Mouse (Mus musculus) MEL (cell line): ENCODE data around the gene Btg3.

ENCODE experiments used
- BHLHE40 ChIP-seq: IDR thresholded peaks from 2 replicates; pipeline ENCODE4 v1.6.1; 2012; ENCODE audit warnings: low read depth, mild to moderate bottlenecking, inconsistent platforms, low read length, improper control_type of control experiment, borderline replicate concordance
- CTCF ChIP-seq, 3 experiments: IDR thresholded peaks in 2 of 3; conservative IDR thresholded peaks in 1 of 3; 2 replicates each; pipeline ENCODE4 v1.5.1; 2011 to 2012; ENCODE audit warnings: low read length in 3 of 3, low read depth in 2 of 3, mild to moderate bottlenecking in 2 of 3, improper control_type of control experiment in 1 of 3, inconsistent platforms in 1 of 3, mixed read lengths in 1 of 3, moderate library complexity in 1 of 3; ENCODE audit not compliant: control insufficient read depth in 1 of 3, insufficient read depth in 1 of 3, poor library complexity in 1 of 3, severe bottlenecking in 1 of 3
- KAT2A ChIP-seq: conservative IDR thresholded peaks from 2 replicates; pipeline ENCODE4 v1.6.1; 2012; ENCODE audit warnings: low read depth, low read length, improper control_type of control experiment, inconsistent platforms
- MAX ChIP-seq: IDR thresholded peaks from 2 replicates; pipeline ENCODE4 v1.6.1; 2011; ENCODE audit warnings: low read length, improper control_type of control experiment
- MAZ ChIP-seq: IDR thresholded peaks from 2 replicates; pipeline ENCODE4 v1.6.1; 2012; ENCODE audit warnings: low read depth, mild to moderate bottlenecking, inconsistent platforms, low read length, improper control_type of control experiment
- POLR2A ChIP-seq, 2 experiments: IDR thresholded peaks; 2 replicates each; pipeline ENCODE4 v1.6.1; 2011 to 2012; ENCODE audit warnings: low read length in 2 of 2, mild to moderate bottlenecking in 2 of 2, control low read depth in 1 of 2, improper control_type of control experiment in 1 of 2, low read depth in 1 of 2, moderate library complexity in 1 of 2; ENCODE audit not compliant: control insufficient read depth in 1 of 2, insufficient read depth in 1 of 2, poor library complexity in 1 of 2
- RCOR1 ChIP-seq: IDR thresholded peaks from 2 replicates; pipeline ENCODE4 v1.6.1; 2012; ENCODE audit warnings: low read depth, mild to moderate bottlenecking, inconsistent platforms, low read length, improper control_type of control experiment
- USF1 ChIP-seq: IDR thresholded peaks from 2 replicates; pipeline ENCODE4 v1.6.1; 2014; ENCODE audit warnings: low read depth, mild to moderate bottlenecking, inconsistent platforms, low read length, improper control_type of control experiment, moderate library complexity
- USF2 ChIP-seq, 2 experiments: IDR thresholded peaks; 2 replicates each; pipeline ENCODE4 v1.6.1; 2011 to 2012; ENCODE audit warnings: improper control_type of control experiment in 2 of 2, low read length in 2 of 2, borderline replicate concordance in 1 of 2, inconsistent platforms in 1 of 2, low read depth in 1 of 2, mild to moderate bottlenecking in 1 of 2; ENCODE audit not compliant: insufficient read depth in 1 of 2
- ZC3H11A ChIP-seq: IDR thresholded peaks from 2 replicates; pipeline ENCODE4 v1.6.1; 2012; ENCODE audit warnings: low read depth, mild to moderate bottlenecking, inconsistent platforms, low read length, improper control_type of control experiment
- ZKSCAN1 ChIP-seq: IDR thresholded peaks from 2 replicates; pipeline ENCODE4 v1.6.1; 2012; ENCODE audit warnings: low read depth, mild to moderate bottlenecking, inconsistent platforms, low read length, improper control_type of control experiment, moderate library complexity
- ZMIZ1 ChIP-seq: IDR thresholded peaks from 2 replicates; pipeline ENCODE4 v1.6.1; 2012; ENCODE audit warnings: low read depth, mild to moderate bottlenecking, inconsistent platforms, low read length, improper control_type of control experiment, moderate library complexity
- ZNF384 ChIP-seq: IDR thresholded peaks from 2 replicates; pipeline ENCODE4 v1.6.1; 2012; ENCODE audit warnings: low read depth, mild to moderate bottlenecking, inconsistent platforms, low read length, improper control_type of control experiment

- TF ChIP-seq CTCF (IDR thresholded peaks at IDR 0.05 in 2 of 3, conservative IDR thresholded peaks at IDR 0.05 in 1 of 3; ENCODE audit: control insufficient read depth in 1 of 3, insufficient read depth in 1 of 3, low read depth in 2 of 3, low read length in 3 of 3, poor library complexity in 1 of 3, severe bottlenecking in 1 of 3): no peak
- no peak for TF ChIP-seq POLR2A (IDR thresholded peaks at IDR 0.05; ENCODE audit: control insufficient read depth in 1 of 2, insufficient read depth in 1 of 2, low read depth in 1 of 2, low read length in 2 of 2, poor library complexity in 1 of 2)
- no peak for TF ChIP-seq ZKSCAN1
- no peak for TF ChIP-seq BHLHE40
- TF ChIP-seq MAX: no peak
- TF ChIP-seq MAZ: no peak
- TF ChIP-seq KAT2A: no peak
- TF ChIP-seq USF2 (IDR thresholded peaks at IDR 0.05; ENCODE audit: borderline replicate concordance in 1 of 2, insufficient read depth in 1 of 2, low read depth in 1 of 2, low read length in 2 of 2): no peak
- no peak for TF ChIP-seq ZC3H11A
- no peak for TF ChIP-seq RCOR1
- no peak for TF ChIP-seq USF1
- no peak for TF ChIP-seq ZMIZ1
- no peak for TF ChIP-seq ZNF384
These were observed 12.1 kb upstream of the Btg3 start for GRCm38 (mm10) chr16:78389122-78389521.
